Mouse (Mus musculus) G1E (cell line): ENCODE data around the gene Gpr18. TPM values are rescaled to one million over a fixed set of nuclear protein-coding genes. Genes with fewer than 3 reads are reported as not detected.

Source experiments
- ATAC-seq: 2 replicates; pipeline ENCODE4 v1.8.0; 2016; ENCODE audit warnings: mild to moderate bottlenecking; ENCODE audit not compliant: insufficient number of reproducible peaks, poor library complexity, low FRiP score, severe bottlenecking; ENCODE audit errors: extremely low read depth
- DNase-seq: peaks from one replicate; pipeline ENCODE4 v3.0.0; 2012; ENCODE audit warnings: low spot score
- H3K27me3 ChIP-seq: 2 replicates; pipeline ENCODE4 v1.6.1; 2012; ENCODE audit warnings: mild to moderate bottlenecking, low read length, inconsistent platforms; ENCODE audit not compliant: insufficient read depth
- H3K36me3 ChIP-seq: replicated peaks from 2 replicates; pipeline ENCODE3; 2012; ENCODE audit warnings: mild to moderate bottlenecking, inconsistent platforms
- H3K4me1 ChIP-seq: 2 replicates; pipeline ENCODE4 v1.6.1; 2012; ENCODE audit warnings: low read depth, low read length, inconsistent platforms, mixed read lengths; ENCODE audit not compliant: insufficient read depth
- H3K4me3 ChIP-seq: 2 replicates; pipeline ENCODE4 v1.5.1; 2012; ENCODE audit warnings: low read depth, mild to moderate bottlenecking, inconsistent platforms, low read length, moderate library complexity, mixed read lengths
- H3K9me3 ChIP-seq: replicated peaks from 2 replicates; pipeline ENCODE4 v1.6.1; 2012; ENCODE audit warnings: inconsistent platforms
- CTCF ChIP-seq: IDR thresholded peaks from 2 replicates; pipeline ENCODE4 v1.5.1; 2012; ENCODE audit warnings: low read depth, low read length, inconsistent platforms, mixed read lengths
- GATA1 ChIP-seq: IDR thresholded peaks from 2 replicates; pipeline ENCODE4 v1.6.1; 2012; ENCODE audit warnings: borderline replicate concordance, low read length, inconsistent platforms, mixed read lengths
- GATA2 ChIP-seq: IDR thresholded peaks from 2 replicates; pipeline ENCODE4 v1.6.1; 2012; ENCODE audit warnings: low read depth, low read length, inconsistent platforms, borderline replicate concordance
- POLR2AphosphoS5 ChIP-seq: IDR thresholded peaks from 2 replicates; pipeline ENCODE4 v1.6.1; 2012; ENCODE audit warnings: low read depth, low read length, inconsistent platforms; ENCODE audit not compliant: insufficient replicate concordance
- TAL1 ChIP-seq: conservative IDR thresholded peaks from 2 replicates; pipeline ENCODE4 v1.6.1; 2012; ENCODE audit warnings: low read depth, low read length, inconsistent platforms, mixed read lengths
- polyA plus RNA-seq: library from polyadenylated mRNA; stranded (reverse); fragments of >175 nt; gene quantifications from 2 replicates; pipeline ENCODE4 v1.2.3, GENCODE M21; 2012
- total RNA-seq, 2 experiments: library from RNA; stranded (forward) in 1 of 2; stranded (reverse) in 1 of 2; fragments of 200-1000 nt in 1 of 2; fragments of >200 nt in 1 of 2; fragmentation: Nextera tagmentation in 1 of 2; gene quantifications; 2 replicates each; pipeline ENCODE4 v1.2.3; 2014 to 2017

Gpr18 gene
- total and polyA plus RNA-seq, 3 experiments: 0.27 TPM; not detected in 2

DNA sequence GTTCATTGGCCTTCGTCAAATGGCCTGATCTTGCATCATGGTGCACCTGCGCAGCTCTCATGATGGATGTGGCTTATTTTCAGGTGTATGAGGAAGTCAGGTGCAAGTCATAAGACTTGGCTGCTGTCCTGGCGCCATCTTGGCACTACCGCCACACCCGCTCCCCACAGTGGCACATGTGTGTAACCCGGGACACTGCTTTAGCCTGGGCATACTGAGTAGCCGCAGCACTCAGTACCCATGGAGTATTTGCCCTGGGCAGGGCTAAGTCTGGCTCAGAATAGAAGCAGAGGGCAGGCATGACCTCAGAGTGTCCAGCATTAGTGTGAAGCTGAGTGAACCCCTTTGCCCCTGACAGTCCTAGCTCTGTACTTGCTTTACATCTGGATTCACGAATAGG lies 11.9 kb upstream of the Gpr18 start:
- peaks cover 56% of the 10 kb centered on the region for H3K36me3 ChIP-seq
- H3K4me3 ChIP-seq: no peak overlapping the region
- DNase-seq (no peak), ATAC-seq (no peak)
- TF ChIP-seq CTCF: no peak
- no peak for TF ChIP-seq POLR2AphosphoS5
- TF ChIP-seq GATA1: no peak
- no peak for TF ChIP-seq TAL1
- TF ChIP-seq GATA2: no peak
- no peaks in the 10 kb centered on the region for H3K9me3 ChIP-seq
- no peaks in the 10 kb centered on the region for H3K27me3 ChIP-seq
- peaks cover 44% of the 10 kb centered on the region for H3K4me1 ChIP-seq

- no peak for ATAC-seq
- DNase-seq: no peak
- Histone ChIP-seq H3K9me3 (no peaks in the 10 kb centered on the region), H3K36me3 (peaks cover 54% of the 10 kb centered on the region), H3K27me3 (no peaks in the 10 kb centered on the region), H3K4me1 (peaks cover 40% of the 10 kb centered on the region), H3K4me3 (no peak overlapping the region)
- TF ChIP-seq POLR2AphosphoS5 (no peak), GATA1 (no peak), TAL1 (no peak)
Observed at GRCm38 (mm10) chr14:121926901-121927300, 11.3 kb upstream of the Gpr18 start.

DNA sequence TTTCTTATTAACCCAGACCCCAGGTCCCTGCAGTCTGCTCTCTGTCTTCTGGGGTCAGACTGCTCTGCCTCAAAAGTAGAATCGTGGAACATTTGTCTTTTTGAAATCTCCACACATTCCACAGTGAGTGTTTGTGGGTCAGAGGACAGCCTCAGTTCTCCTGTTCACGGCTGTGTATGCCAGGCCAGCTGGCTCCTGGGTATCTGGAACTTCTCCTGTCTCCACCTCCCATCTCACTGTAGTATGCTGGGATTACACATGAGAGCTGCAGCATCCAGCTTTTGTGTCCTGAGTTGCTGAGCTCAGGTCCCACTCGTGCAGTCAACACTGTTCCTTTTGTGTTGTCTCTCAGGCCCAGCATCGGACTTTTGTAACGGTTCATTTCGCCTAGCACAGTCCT lies 9.3 kb upstream of the Gpr18 start:
- no peak overlapping the region for H3K4me3 ChIP-seq
- H3K27me3 ChIP-seq: no peaks in the 10 kb centered on the region
- peaks cover 24% of the 10 kb centered on the region for H3K4me1 ChIP-seq
- ATAC-seq: no peak
- H3K36me3 ChIP-seq: peaks cover 63% of the 10 kb centered on the region
- TF ChIP-seq TAL1 (no peak), GATA2 (no peak), GATA1 (no peak), CTCF (no peak), POLR2AphosphoS5 (no peak)
- DNase-seq: no peak
- no peaks in the 10 kb centered on the region for H3K9me3 ChIP-seq

DNA sequence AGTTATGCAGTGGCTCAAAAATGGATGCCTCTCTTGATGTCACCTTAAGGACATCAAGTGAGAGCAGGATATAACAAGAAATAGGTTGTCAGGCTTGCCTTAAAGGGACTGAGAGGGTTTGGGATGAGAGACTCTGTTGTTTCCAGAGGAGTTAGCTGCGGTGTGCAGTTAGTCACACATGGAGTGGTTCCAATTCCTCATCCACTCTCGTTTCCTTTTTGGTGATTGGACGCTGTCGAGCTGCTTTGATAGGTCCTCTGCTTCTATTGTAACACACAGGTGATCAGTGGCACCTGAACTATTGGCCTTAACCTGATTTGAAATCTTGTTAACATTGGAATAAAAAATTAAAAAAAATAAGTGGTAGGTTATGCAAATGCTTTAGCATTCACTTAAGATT lies 7.2 kb upstream of the Gpr18 start:
- TF ChIP-seq POLR2AphosphoS5: no peak
- no peak for TF ChIP-seq GATA1
- TF ChIP-seq TAL1: no peak
- no peak for TF ChIP-seq GATA2
- no peak for TF ChIP-seq CTCF
- peaks cover 9% of the 10 kb centered on the region for H3K4me1 ChIP-seq
- no peak for DNase-seq
- ATAC-seq: no peak
- no peaks in the 10 kb centered on the region for H3K9me3 ChIP-seq
- no peak overlapping the region for H3K4me3 ChIP-seq
- H3K36me3 ChIP-seq: peaks cover 75% of the 10 kb centered on the region
- no peaks in the 10 kb centered on the region for H3K27me3 ChIP-seq

- ATAC-seq (no peak), DNase-seq (no peak)
- Histone ChIP-seq H3K4me3 (no peak overlapping the region), H3K36me3 (peaks cover 76% of the 10 kb centered on the region), H3K27me3 (no peaks in the 10 kb centered on the region), H3K4me1 (peaks cover 5% of the 10 kb centered on the region), H3K9me3 (no peaks in the 10 kb centered on the region)
- TF ChIP-seq CTCF (no peak), POLR2AphosphoS5 (no peak), TAL1 (no peak), GATA2 (no peak), GATA1 (no peak)
Observed at GRCm38 (mm10) chr14:121922016-121922415, 6.4 kb upstream of the Gpr18 start.

GRCm38 (mm10) chr14:121920511-121921124 lies 5.0 kb upstream of the Gpr18 start:
- TF ChIP-seq POLR2AphosphoS5: no peak; the same call in 1 of the 2 replicates
- no peak for TF ChIP-seq TAL1
- TF ChIP-seq GATA2: no peak
- TF ChIP-seq CTCF: no peak
- TF ChIP-seq GATA1: no peak
- DNase-seq: no peak
- no peak for ATAC-seq
- Histone ChIP-seq H3K36me3 (peaks cover 80% of the 10 kb centered on the region), H3K9me3 (no peaks in the 10 kb centered on the region), H3K27me3 (no peaks in the 10 kb centered on the region), H3K4me1 (peaks cover 5% of the 10 kb centered on the region), H3K4me3 (no peak overlapping the region)
